7 mouse cellular contexts compared by ENCODE assay signal in the genomic region with DNA sequence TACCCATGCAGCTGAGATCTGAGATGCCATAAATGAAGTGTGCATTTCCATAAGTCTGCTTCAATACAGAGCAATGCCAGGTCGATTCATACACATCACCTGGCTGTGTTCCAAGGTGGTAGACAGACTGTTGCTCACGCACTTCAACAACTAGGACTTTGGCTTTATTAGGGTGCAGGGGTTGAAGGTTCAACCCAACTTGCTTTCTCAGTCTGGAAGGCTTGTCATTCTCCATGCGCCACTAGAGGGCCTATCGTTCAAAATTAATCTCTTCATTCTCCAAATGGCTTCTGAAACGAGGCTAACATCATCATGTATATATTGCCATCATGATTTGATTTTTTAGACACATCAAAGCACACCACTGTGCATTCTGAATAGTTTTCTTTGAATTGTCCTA.
DNase-seq lines count a peak whose midpoint lies in the region; ATAC-seq lines count a peak whose summit lies in the region.

No protein-coding gene starts in this region.

- peak; percentile 84 for ATAC-seq in megakaryocyte progenitor cell, adult 5-6 weeks (replicated peaks; ENCODE audit: poor library complexity)

- intact Hi-C loops in left cerebral cortex, postnatal 25 days (cut with DNase I), result loop anchor here (1.0 to 10.0 kb wide), 3 partner anchors 128 to 501 kb away; a partner anchor contains a TSS
- intact Hi-C loops in heart, postnatal 36 days (cut with DNase I), result loop anchor here (1.0 to 10.0 kb wide), 3 partner anchors 131 to 498 kb away; a partner anchor contains a TSS

- DNase-seq in left cerebral cortex, postnatal 25 days (ENCODE audit: low spot score in 2 of 2), result peak; percentile 35 to 39
- DNase-seq in left cerebral cortex, adult 11 months (ENCODE audit: low spot score), result no peak
- DNase-seq in MN1 (ENCODE audit: low spot score), result peak; percentile 32
- DNase-seq in cerebellum, adult 11 months, result peak; percentile 35
- DNase-seq in heart, postnatal 36 days, result peak; percentile 34 to 39
- no peak for DNase-seq in natural killer cell, adult 2 months (ENCODE audit: low spot score in 2 of 2)

Comparison
In these comparisons a context has a peak if more than half of its experiments do, and no peak if none do; other contexts are left out.
1. DNase-seq: peak in left cerebral cortex, postnatal 25 days (2 of 2), MN1 (single experiment), cerebellum, adult 11 months (single experiment) and heart, postnatal 36 days (2 of 2); none in left cerebral cortex, adult 11 months (single experiment) and natural killer cell, adult 2 months (0 of 2).